Mouse (Mus musculus): Measurements from ENCODE around the gene Strn. TPM values are rescaled to one million over a fixed set of nuclear protein-coding genes. Genes with fewer than 3 reads are reported as not detected.

Gene Strn
- polyA plus RNA-seq, 1 experiment: 8.5 TPM

DNA sequence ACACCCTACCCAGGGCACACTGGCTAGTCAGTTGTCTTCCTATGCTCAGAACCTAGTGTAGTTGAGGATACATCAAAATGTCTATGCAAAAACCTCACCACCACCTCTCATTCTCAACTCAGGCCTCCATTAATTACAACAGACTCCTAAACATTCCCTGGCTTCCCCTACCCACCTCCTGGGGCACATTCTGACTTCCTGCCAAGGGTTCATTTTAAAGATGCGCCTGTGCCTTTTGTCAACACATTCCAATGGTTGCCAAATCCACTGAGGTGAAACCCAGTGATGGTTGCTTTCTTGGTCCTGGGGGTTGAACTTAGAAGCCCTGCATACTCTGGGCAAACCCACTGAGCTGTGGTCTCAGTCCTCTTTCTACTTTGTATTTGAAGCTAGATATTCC lies 4.9 kb downstream of the Strn start:
- no peaks in the 10 kb centered on the region; the same call in 1 of the 2 replicates for H3K4me1 ChIP-seq (ENCODE audit: control insufficient read depth, insufficient read depth, low read length)
- TF ChIP-seq CTCF (IDR thresholded peaks at IDR 0.05; ENCODE audit: control insufficient read depth, insufficient read depth, low read length) (no peak), POLR2A (IDR thresholded peaks at IDR 0.05; ENCODE audit: borderline replicate concordance, control insufficient read depth, low read depth, low read length) (no peak)
- 59% methylated on average over 1 of the region's 1 CpGs for WGBS
- no peak overlapping the region for H3K4me3 ChIP-seq (replicated peaks; ENCODE audit: control insufficient read depth, low read depth, low read length)
- no peak overlapping the region for H3K27ac ChIP-seq (ENCODE audit: control insufficient read depth, insufficient read depth, low read depth, low read length, poor library complexity)

DNA sequence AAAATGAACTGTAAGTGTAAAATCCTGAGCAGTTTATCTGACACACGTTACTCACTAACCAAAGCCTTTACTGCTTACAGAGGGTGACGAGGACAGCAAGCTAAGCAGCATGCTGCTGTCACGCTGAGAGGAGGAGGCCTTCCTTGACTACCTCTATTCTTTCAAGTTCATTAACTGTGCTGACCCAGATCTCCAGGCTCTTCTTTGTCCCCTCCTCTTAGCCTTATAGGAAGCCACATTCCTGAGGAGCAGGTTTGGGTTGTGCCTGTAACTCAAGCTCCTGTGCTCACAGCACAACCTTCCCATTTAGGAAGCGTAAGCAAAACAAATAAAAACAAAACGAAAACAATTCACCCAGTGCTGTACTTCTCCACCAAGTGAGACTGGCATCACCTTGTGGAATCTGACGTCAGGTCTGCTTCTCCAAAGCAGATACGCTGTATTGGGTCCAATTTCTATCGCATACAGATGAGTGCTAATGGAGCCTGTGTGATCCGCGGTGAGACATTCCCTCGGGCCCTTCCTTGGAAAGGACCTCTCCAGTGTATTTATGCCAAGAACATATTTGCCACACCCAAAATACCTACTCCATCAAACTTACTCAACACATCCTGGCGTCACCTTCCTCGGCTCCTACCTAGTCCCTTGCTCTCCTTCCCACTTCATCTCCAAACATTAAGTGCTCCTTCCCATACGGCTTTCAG lies 10.1 kb downstream of the Strn start:
- TF ChIP-seq POLR2A (IDR thresholded peaks at IDR 0.05; ENCODE audit: borderline replicate concordance, control insufficient read depth, low read depth, low read length): no peak
- TF ChIP-seq CTCF (IDR thresholded peaks at IDR 0.05; ENCODE audit: control insufficient read depth, insufficient read depth, low read length): no peak
- no peaks in the 10 kb centered on the region for H3K4me1 ChIP-seq (ENCODE audit: control insufficient read depth, insufficient read depth, low read length)
- no peak overlapping the region for H3K4me3 ChIP-seq (replicated peaks; ENCODE audit: control insufficient read depth, low read depth, low read length)
- WGBS: 89% methylated on average over 14 of the region's 14 CpGs
- no peak overlapping the region for H3K27ac ChIP-seq (ENCODE audit: control insufficient read depth, insufficient read depth, low read depth, low read length, poor library complexity)

DNA sequence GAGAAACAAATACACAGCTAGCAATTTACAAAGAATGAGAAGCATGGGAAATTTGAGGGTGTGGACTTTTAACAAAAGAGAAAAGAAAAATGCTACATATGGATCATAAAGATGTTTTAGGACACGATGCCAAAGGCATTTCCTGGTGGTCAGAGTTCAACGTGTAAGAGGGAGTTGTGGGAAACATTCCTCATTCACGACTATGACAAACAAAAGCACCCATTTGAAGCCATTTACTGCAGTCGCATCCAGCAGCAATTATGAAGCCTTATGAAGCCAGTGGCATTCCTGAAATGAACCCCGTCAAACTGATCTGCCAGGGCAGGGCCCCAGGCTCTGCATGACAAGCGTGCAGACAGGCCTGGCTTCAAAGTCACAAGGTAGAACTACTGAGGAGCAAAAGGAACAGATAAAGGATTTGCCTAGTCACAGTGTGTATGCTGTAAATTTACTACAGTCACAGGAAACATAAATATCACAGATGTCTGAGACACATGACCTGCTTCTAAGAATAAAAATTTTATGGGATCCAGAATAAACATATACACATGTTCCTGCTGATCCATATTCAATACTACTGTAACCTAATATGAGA lies 12.4 kb downstream of the Strn start:
- H3K4me3 ChIP-seq (replicated peaks; ENCODE audit: control insufficient read depth, low read depth, low read length): no peak overlapping the region
- H3K27ac ChIP-seq (ENCODE audit: control insufficient read depth, insufficient read depth, low read depth, low read length, poor library complexity): no peak overlapping the region
- H3K4me1 ChIP-seq (ENCODE audit: control insufficient read depth, insufficient read depth, low read length): no peaks in the 10 kb centered on the region
- TF ChIP-seq CTCF (IDR thresholded peaks at IDR 0.05; ENCODE audit: control insufficient read depth, insufficient read depth, low read length): no peak
- no peak for TF ChIP-seq POLR2A (IDR thresholded peaks at IDR 0.05; ENCODE audit: borderline replicate concordance, control insufficient read depth, low read depth, low read length)
- 44% methylated on average over 6 of the region's 6 CpGs for WGBS

DNA sequence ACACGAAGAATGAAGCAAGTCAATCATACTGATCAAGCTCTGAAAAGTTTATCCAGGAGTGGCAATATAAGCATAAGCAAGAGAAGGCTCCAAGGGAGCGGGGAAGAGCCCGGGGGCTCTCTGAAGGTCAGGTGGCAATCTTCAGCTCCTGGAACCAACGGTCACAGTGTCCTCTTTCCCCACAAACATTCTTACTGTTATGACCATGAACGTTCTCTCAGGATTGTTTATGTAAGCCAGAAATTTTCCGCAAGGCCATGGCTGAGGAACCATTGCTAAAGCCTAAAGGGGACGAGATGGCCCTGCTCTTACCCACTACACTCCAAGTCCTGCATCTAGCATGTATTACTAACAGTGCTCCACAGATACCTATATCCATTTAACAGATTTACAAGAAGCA lies 15.3 kb downstream of the Strn start:
- whole genome bisulfite sequencing: 82% methylated on average over 7 of the region's 7 CpGs
- no peaks in the 10 kb centered on the region for H3K4me1 ChIP-seq (ENCODE audit: control insufficient read depth, insufficient read depth, low read length)
- no peak overlapping the region for H3K4me3 ChIP-seq (replicated peaks; ENCODE audit: control insufficient read depth, low read depth, low read length)
- TF ChIP-seq CTCF (IDR thresholded peaks at IDR 0.05; ENCODE audit: control insufficient read depth, insufficient read depth, low read length): no peak
- no peak for TF ChIP-seq POLR2A (IDR thresholded peaks at IDR 0.05; ENCODE audit: borderline replicate concordance, control insufficient read depth, low read depth, low read length)
- H3K27ac ChIP-seq (ENCODE audit: control insufficient read depth, insufficient read depth, low read depth, low read length, poor library complexity): no peak overlapping the region

DNA sequence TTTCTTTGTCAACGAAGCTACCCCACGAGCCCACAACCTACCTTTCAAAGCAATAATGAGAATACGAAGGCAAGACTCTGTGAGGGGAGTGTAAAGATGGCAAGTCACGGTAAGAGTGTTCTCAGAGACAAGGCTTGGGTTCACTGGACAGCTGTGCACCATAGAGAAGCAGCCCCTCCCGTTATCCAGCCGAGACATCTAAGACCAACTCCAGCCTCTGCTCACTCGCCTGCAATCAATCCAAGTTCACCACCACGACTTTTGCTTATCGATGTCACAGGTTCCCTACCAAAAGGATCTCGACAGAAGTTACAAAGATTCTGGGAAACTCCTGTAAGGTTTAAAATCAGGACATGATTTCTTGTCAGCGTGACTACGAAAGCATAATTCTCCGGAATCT lies 17.9 kb downstream of the Strn start:
- TF ChIP-seq CTCF (IDR thresholded peaks at IDR 0.05; ENCODE audit: control insufficient read depth, insufficient read depth, low read length) (no peak), POLR2A (IDR thresholded peaks at IDR 0.05; ENCODE audit: borderline replicate concordance, control insufficient read depth, low read depth, low read length) (no peak)
- H3K4me3 ChIP-seq (replicated peaks; ENCODE audit: control insufficient read depth, low read depth, low read length): no peak overlapping the region
- WGBS: 91% methylated on average over 13 of the region's 13 CpGs
- no peaks in the 10 kb centered on the region for H3K4me1 ChIP-seq (ENCODE audit: control insufficient read depth, insufficient read depth, low read length)
- no peak overlapping the region for H3K27ac ChIP-seq (ENCODE audit: control insufficient read depth, insufficient read depth, low read depth, low read length, poor library complexity)

DNA sequence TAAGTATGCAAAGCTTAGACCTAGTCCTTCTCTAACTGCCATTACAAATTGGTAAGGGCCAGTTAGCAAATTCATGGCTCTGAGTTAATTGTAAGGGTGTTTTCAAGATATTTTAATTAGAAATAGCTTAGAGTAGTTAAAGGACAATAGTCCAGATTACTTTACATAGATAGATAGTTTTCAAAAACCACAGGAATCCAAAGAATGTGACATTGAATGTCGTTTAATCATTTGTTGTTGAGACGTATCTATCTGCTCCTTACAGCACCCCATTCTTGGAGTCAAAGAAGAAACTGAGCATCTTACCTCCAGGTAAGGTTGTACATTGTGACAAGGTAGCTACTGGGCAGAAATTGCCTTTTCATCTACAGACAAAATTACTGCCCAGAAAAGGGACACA lies 26.7 kb downstream of the Strn start:
- no peak overlapping the region for H3K4me3 ChIP-seq (replicated peaks; ENCODE audit: control insufficient read depth, low read depth, low read length)
- TF ChIP-seq POLR2A (IDR thresholded peaks at IDR 0.05; ENCODE audit: borderline replicate concordance, control insufficient read depth, low read depth, low read length): no peak
- TF ChIP-seq CTCF (IDR thresholded peaks at IDR 0.05; ENCODE audit: control insufficient read depth, insufficient read depth, low read length): no peak
- no peak overlapping the region for H3K27ac ChIP-seq (ENCODE audit: control insufficient read depth, insufficient read depth, low read depth, low read length, poor library complexity)
- H3K4me1 ChIP-seq (ENCODE audit: control insufficient read depth, insufficient read depth, low read length): no peaks in the 10 kb centered on the region; the same call in 1 of the 2 replicates
- 84% methylated on average over 2 of the region's 2 CpGs for WGBS

DNA sequence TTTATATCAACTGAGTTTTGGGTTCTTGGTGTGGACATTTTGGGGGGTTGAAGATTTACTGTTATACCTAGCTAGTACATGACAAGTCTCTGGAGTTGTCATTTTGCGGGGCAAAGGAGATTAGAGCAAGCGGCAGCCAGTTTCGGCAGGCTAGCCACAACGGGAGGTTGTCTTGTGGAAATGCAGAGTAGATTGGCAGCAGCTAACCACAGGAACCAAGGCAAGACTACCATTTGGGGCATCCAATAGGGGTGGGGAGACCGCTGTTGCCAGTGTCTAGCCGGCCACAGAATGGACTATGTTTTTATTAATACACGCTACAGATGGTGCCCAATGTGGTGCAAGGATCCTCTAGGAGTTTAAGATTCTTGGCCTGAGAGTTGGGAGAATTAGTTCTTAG lies 28.6 kb downstream of the Strn start:
- no peak for TF ChIP-seq POLR2A (IDR thresholded peaks at IDR 0.05; ENCODE audit: borderline replicate concordance, control insufficient read depth, low read depth, low read length)
- no peak for TF ChIP-seq CTCF (IDR thresholded peaks at IDR 0.05; ENCODE audit: control insufficient read depth, insufficient read depth, low read length)
- Histone ChIP-seq H3K27ac (ENCODE audit: control insufficient read depth, insufficient read depth, low read depth, low read length, poor library complexity) (no peak overlapping the region), H3K4me3 (replicated peaks; ENCODE audit: control insufficient read depth, low read depth, low read length) (no peak overlapping the region), H3K4me1 (ENCODE audit: control insufficient read depth, insufficient read depth, low read length) (no peaks in the 10 kb centered on the region; the same call in 1 of the 2 replicates)
- WGBS: 42% methylated on average over 7 of the region's 7 CpGs

DNA sequence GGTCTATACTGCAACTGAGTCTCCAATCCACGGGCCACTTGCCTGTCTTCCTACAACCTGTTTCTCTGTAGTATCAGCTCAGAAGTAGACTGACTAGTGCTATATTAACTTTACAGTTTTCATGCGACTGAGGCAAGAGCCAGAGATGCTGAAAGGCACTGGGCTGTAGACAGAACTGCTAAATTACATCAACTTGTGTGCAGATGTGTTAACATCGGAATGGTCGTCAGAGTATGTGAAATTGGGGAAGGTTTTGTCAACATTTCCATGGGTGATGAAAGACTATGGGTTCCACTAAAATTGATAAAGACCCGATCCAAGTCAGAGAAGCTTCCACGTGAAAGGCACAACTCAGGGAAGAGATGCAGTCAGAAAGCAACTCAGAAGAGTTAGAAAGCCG lies 34.0 kb downstream of the Strn start:
- TF ChIP-seq POLR2A (IDR thresholded peaks at IDR 0.05; ENCODE audit: borderline replicate concordance, control insufficient read depth, low read depth, low read length) (no peak), CTCF (IDR thresholded peaks at IDR 0.05; ENCODE audit: control insufficient read depth, insufficient read depth, low read length) (no peak)
- Histone ChIP-seq H3K4me3 (replicated peaks; ENCODE audit: control insufficient read depth, low read depth, low read length) (no peak overlapping the region), H3K27ac (ENCODE audit: control insufficient read depth, insufficient read depth, low read depth, low read length, poor library complexity) (no peak overlapping the region), H3K4me1 (ENCODE audit: control insufficient read depth, insufficient read depth, low read length) (no peaks in the 10 kb centered on the region; the same call in 1 of the 2 replicates)
- 66% methylated on average over 7 of the region's 7 CpGs for WGBS
